Mouse (Mus musculus): Measurements from ENCODE around the gene Gm28360.
"Not testable (repeated sequence)": the region's sequence is repeated elsewhere in the genome, so short reads cannot be mapped to it uniquely, and the experiment has no call there.

The Gm28360 gene

DNA sequence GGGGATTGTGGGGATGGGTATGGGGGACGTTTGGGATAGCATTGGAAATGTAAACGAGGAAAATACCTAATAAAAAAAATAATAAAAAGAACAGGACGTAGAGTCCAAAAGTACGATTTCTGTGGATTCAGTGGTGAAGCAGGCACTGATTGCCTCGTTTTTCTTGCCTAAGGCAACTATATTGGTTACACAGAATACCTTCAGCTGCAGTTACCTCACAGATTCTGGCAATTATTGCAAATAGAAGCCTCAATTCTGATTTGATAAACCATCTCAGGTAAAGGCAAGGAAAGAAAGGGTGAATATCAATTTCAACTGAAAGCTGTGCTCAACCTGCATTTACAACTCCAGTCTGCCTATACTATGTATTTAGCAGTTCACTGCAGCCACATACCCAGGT lies at the start of gene Gm28360:
Gene Gm28360, plus strand, starts transcription at position 301 of the 400 bp plus-strand sequence.
- DNase-seq (ENCODE audit: low spot score in 2 of 2) = not testable (repeated sequence)

DNA sequence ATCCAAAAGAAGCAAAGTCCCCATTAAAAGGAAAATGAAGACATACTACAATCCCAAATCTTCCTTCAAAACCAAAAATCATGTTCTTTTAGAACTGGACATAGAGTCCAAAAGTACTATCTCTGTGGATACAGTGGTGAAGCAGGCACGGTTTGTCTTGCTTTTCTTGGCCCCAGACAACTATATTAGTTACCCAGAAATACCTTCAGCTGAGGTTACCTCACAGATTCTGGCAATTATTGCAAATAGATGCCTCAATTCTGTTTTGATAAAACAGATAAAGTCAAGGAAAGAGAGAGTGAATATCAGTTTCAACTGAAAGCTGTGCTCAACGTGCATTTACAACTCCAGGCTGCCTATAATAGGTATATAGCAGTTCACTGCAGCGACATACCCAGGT lies 49.0 kb upstream of the Gm28360 start, which contains the start of gene B020011L13Rik:
Gene B020011L13Rik, plus strand, starts transcription at position 301 of the 400 bp plus-strand sequence.
- DNase-seq (ENCODE audit: low spot score in 2 of 2) = not testable (repeated sequence)

DNA sequence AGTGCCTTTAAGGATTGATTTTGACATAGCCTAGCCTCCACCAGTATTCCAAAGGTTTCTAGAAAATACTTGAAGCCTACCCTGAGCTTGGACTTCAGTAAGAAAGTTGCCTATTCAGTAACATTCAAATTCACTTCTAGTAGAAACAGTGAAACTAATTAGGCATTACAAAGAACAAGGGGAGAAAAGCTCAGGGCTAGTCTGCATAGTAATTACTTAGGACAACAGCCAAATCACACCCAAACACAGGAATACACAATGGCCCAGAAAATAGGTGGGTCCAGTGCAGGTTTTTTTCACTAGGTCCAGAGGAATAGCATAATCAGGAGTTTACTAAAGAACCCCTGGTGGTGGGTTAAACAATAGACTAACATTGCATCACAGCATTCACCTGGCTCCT lies 13.6 kb upstream of the Gm28360 start:
- DNase-seq (ENCODE audit: low spot score in 2 of 2) = not testable (repeated sequence)

DNA sequence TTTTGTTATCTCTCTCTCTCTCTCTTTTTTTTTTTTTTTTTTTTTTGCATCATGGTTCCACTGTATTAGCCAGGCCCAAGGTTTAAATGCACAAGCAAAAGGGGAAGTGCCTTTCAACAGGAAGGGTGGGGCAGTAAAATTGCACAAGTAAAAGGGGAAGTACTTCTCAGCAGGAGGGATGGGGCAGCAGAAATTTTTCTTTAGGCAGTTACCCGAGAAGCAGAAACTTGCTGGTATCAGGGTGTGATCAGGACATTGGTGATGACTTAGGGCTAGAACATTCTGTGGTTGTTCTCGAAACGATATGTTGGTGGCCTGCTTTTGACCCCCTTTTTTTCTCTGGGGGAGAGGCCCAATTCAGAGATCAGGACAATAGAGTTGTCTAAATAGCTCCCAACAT lies 21.8 kb downstream of the Gm28360 start:
- not testable (repeated sequence) for DNase-seq (ENCODE audit: low spot score in 2 of 2)

Data from right cerebral cortex, postnatal 36 days (tissue).